Mouse (Mus musculus) forebrain, postnatal 0 days (tissue): Measurements from ENCODE around the gene Fh1. TPM values are rescaled to one million over a fixed set of nuclear protein-coding genes. Genes with fewer than 3 reads are reported as not detected.

Experiments
- ATAC-seq: fragments of 200-750 bp; cut with Nextera tagmentation; 2 replicates; pipeline ENCODE4 v1.8.0; 2017; ENCODE audit warnings: mild to moderate bottlenecking, moderate library complexity
- DNase-seq: peaks from one replicate; pipeline ENCODE4 v3.0.0-alpha.2; 2015
- H3K27ac ChIP-seq: fragments of 300-500 bp; sonication (generic); 2 replicates; pipeline ENCODE4 v1.5.1; 2014; ENCODE audit warnings: low read depth, mild to moderate bottlenecking, antibody characterized with exemption, low read length, moderate library complexity, mixed read lengths
- H3K27me3 ChIP-seq: fragments of 300-500 bp; sonication (generic); 2 replicates; pipeline ENCODE4 v1.6.1; 2014; ENCODE audit warnings: mild to moderate bottlenecking, low read length, mixed read lengths; ENCODE audit not compliant: insufficient read depth
- H3K36me3 ChIP-seq: fragments of 300-500 bp; sonication (generic); 2 replicates; pipeline ENCODE4 v1.6.1; 2014; ENCODE audit warnings: mild to moderate bottlenecking, moderate library complexity; ENCODE audit not compliant: insufficient read depth
- H3K4me1 ChIP-seq: fragments of 300-500 bp; sonication (generic); 2 replicates; pipeline ENCODE4 v1.6.1; 2014; ENCODE audit warnings: antibody characterized with exemption; ENCODE audit not compliant: insufficient read depth
- H3K4me2 ChIP-seq: fragments of 300-500 bp; sonication (generic); 2 replicates; pipeline ENCODE4 v1.6.1; 2014; ENCODE audit warnings: low read depth, mild to moderate bottlenecking, moderate library complexity
- H3K4me3 ChIP-seq: fragments of 300-500 bp; sonication (generic); 2 replicates; pipeline ENCODE4 v1.5.1; 2014; ENCODE audit warnings: low read depth, low read length, mixed read lengths
- H3K9ac ChIP-seq: fragments of 300-500 bp; sonication (generic); 2 replicates; pipeline ENCODE4 v1.6.1; 2014; ENCODE audit warnings: mild to moderate bottlenecking
- H3K9me3 ChIP-seq: fragments of 300-500 bp; sonication (generic); 2 replicates; pipeline ENCODE4 v1.6.1; 2016; ENCODE audit warnings: low read length
- CTCF ChIP-seq: sonication (generic); IDR thresholded peaks from 2 replicates; pipeline ENCODE4 v1.5.1; 2016; ENCODE audit warnings: antibody characterized with exemption, control low read depth, low read depth
- WGBS: fragments of 180-500 bp; shearing (Covaris S2); extraction: QIAGEN DNeasy Blood & Tissue Kit; methylation state at CpG from one replicate; pipeline ENCODE4 v1.1.7; 2014; 5-methylcytosine and 5-hydroxymethylcytosine counted together
- polyA plus RNA-seq: library from polyadenylated mRNA; unstranded; fragments of >200 nt; fragmentation: Nextera tagmentation; extraction: Ambion mirVana; gene quantifications from 2 replicates; pipeline ENCODE4 v1.2.1, GENCODE M21; 2015
- total RNA-seq: library from RNA; depleted of rRNA; stranded (reverse); fragments of >200 nt; gene quantifications from 2 replicates; pipeline ENCODE4 v1.2.3, GENCODE M21; 2014

Fh1 gene
- total and polyA plus RNA-seq, 2 experiments from 2014 or later = 54.2 to 92.9 TPM

- no peak for TF ChIP-seq CTCF
- H3K4me3 ChIP-seq = no peak overlapping the region
- H3K4me1 ChIP-seq = no peaks in the 10 kb centered on the region
- 85% methylated on average over 1 of the region's 1 CpGs for WGBS
- H3K27me3 ChIP-seq = no peaks in the 10 kb centered on the region
- no peaks in the 10 kb centered on the region for H3K36me3 ChIP-seq
- no peak overlapping the region for H3K9ac ChIP-seq
- no peak for ATAC-seq
- no peaks in the 10 kb centered on the region for H3K9me3 ChIP-seq
- no peak for DNase-seq
- H3K27ac ChIP-seq = no peak overlapping the region
- H3K4me2 ChIP-seq = no peak overlapping the region
Measured at GRCm38 (mm10) chr1:175592832-175593231, 32.6 kb downstream of the Fh1 start.

GRCm38 (mm10) chr1:175586656-175587055, 38.8 kb downstream of the Fh1 start:
- no peaks in the 10 kb centered on the region for H3K27me3 ChIP-seq
- H3K4me2 ChIP-seq = no peak overlapping the region
- H3K36me3 ChIP-seq = no peaks in the 10 kb centered on the region
- ATAC-seq = no peak
- no peak overlapping the region for H3K9ac ChIP-seq
- H3K9me3 ChIP-seq = no peaks in the 10 kb centered on the region
- H3K4me3 ChIP-seq = no peak overlapping the region
- DNase-seq = no peak
- no peaks in the 10 kb centered on the region for H3K4me1 ChIP-seq
- no peak for TF ChIP-seq CTCF
- WGBS = 85% methylated on average over 5 of the region's 5 CpGs
- no peak overlapping the region for H3K27ac ChIP-seq

DNA sequence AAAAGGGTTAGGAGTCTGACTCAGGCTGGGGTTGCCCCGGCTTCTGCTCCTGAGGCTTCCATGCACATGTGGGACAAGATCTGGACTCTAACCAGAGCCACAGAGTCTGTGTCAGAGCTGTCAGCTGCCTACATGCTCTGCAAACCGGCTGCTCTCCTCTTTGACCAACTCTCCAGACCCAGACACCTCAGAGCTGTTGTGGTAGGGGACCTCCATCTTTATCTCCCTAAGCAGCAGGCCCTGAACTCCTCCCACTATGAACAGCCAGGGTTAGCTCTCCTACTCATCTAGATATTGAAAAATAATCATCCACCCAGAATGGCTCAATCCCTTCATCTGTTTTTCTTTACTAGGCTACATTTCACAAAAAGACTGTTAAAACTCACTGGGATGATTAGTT, 40.2 kb downstream of the Fh1 start:
- H3K27ac ChIP-seq = no peak overlapping the region

DNA sequence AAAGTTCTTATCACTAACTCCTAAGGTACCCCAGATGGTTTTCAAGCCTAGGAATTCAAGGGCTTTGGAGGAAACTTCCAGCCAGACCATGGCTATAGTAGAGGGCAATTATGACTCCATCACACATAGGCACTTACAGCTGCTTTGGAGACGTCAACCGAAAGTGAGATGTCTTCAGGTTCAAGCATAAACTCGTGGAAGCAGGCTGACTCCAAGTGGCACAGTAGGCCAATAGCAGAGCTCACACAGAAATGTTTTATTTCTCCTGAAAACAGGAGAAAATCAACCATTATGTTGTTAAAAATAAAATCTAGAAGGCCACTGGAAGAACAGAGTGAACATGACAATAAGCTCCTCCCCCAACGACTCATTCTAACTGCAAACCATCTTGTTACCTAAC, 42.6 kb downstream of the Fh1 start:
- H3K27me3 ChIP-seq = no peaks in the 10 kb centered on the region
- no peak overlapping the region for H3K4me2 ChIP-seq

More for the DNA sequence above, 40.2 kb downstream of the Fh1 start:
- no peak overlapping the region for H3K9ac ChIP-seq
- H3K9me3 ChIP-seq = no peaks in the 10 kb centered on the region
- TF ChIP-seq CTCF = no peak
- ATAC-seq (no peak), DNase-seq (no peak)
- no peak overlapping the region for H3K4me2 ChIP-seq
- no peak overlapping the region for H3K4me3 ChIP-seq
- no peaks in the 10 kb centered on the region for H3K4me1 ChIP-seq
- H3K27me3 ChIP-seq = no peaks in the 10 kb centered on the region
- 72% methylated on average over 2 of the region's 2 CpGs for WGBS
- H3K36me3 ChIP-seq = no peaks in the 10 kb centered on the region

DNA sequence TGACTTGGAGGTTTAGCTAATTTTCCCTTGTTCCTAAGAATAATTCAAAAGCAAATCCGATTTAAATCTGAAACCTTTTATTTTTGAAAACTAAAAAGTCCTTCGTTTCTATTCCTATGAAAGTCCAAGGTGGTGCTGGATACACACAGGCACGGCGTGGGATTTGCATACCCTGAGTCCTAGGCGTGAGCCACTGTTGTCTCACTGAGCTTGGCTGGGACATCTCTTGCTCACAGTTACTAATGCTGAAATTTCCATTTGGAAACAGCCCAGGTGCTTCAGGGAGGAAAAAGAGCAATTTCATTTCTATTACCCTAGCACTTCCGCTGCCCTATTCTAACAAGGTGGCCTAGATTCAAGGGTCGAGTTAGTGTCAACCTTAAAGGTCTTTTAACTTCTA, 45.1 kb downstream of the Fh1 start:
- no peaks in the 10 kb centered on the region for H3K36me3 ChIP-seq
- no peaks in the 10 kb centered on the region for H3K4me1 ChIP-seq
- H3K4me3 ChIP-seq = no peak overlapping the region
- DNase-seq (no peak), ATAC-seq (no peak)
- no peaks in the 10 kb centered on the region for H3K9me3 ChIP-seq
- H3K9ac ChIP-seq = no peak overlapping the region
- TF ChIP-seq CTCF = no peak
- H3K27me3 ChIP-seq = no peaks in the 10 kb centered on the region
- 78% methylated on average over 7 of the region's 7 CpGs for WGBS
- no peak overlapping the region for H3K27ac ChIP-seq
- no peak overlapping the region for H3K4me2 ChIP-seq

More for the DNA sequence above, 42.6 kb downstream of the Fh1 start:
- WGBS = 87% methylated on average over 4 of the region's 4 CpGs
- no peaks in the 10 kb centered on the region for H3K36me3 ChIP-seq
- TF ChIP-seq CTCF = peak; percentile 42
- no peaks in the 10 kb centered on the region for H3K9me3 ChIP-seq
- H3K27ac ChIP-seq = no peak overlapping the region
- H3K4me3 ChIP-seq = no peak overlapping the region
- no peak for ATAC-seq
- no peak for DNase-seq
- H3K9ac ChIP-seq = no peak overlapping the region
- no peaks in the 10 kb centered on the region for H3K4me1 ChIP-seq

DNA sequence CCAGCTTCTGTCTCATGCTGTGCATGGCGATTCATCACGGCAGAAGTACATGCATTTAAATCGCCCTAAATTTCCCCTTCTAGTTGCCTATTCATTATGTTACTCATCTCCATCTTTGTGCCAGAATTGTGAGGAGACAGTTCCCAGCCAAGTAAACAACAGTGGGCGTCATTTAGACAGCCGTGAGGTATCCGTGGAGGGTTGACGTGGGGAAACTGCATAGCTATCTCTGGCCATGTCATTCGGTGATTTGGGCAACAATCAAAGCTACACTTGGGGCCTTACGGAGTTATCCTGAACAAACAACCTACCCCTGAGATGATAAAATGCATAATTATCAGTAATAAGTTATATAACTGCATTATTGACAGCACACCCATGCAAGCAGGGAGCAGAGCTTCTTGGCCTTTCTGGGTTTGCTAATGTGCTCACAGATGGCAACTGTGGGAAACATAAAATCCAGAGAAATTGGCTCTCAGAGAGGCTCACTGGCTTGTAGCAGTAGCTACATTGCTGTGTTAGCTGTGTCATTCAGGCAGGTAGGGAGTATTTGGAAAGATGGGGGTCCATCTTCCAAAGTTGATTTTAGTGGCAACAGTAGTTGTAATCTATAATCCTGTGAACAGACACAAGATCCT, 45.7 kb downstream of the Fh1 start:
- Histone ChIP-seq H3K4me3 (no peak overlapping the region), H3K27me3 (no peaks in the 10 kb centered on the region), H3K9me3 (no peaks in the 10 kb centered on the region), H3K36me3 (no peaks in the 10 kb centered on the region), H3K27ac (no peak overlapping the region), H3K4me2 (no peak overlapping the region), H3K4me1 (no peaks in the 10 kb centered on the region), H3K9ac (no peak overlapping the region)
- WGBS = 48% methylated on average over 9 of the region's 9 CpGs
- peak; percentile 17 for DNase-seq
- no peak for TF ChIP-seq CTCF
- ATAC-seq = peak; percentile 87

- Histone ChIP-seq H3K4me1 (no peaks in the 10 kb centered on the region), H3K36me3 (no peaks in the 10 kb centered on the region), H3K9me3 (no peaks in the 10 kb centered on the region), H3K4me3 (no peak overlapping the region), H3K4me2 (no peak overlapping the region), H3K9ac (no peak overlapping the region), H3K27me3 (no peaks in the 10 kb centered on the region), H3K27ac (no peak overlapping the region)
- TF ChIP-seq CTCF = no peak
- no peak for DNase-seq
- WGBS = 86% methylated on average over 2 of the region's 2 CpGs
- no peak for ATAC-seq
Measured at GRCm38 (mm10) chr1:175578425-175579096, 46.9 kb downstream of the Fh1 start.
